8 mouse cellular contexts compared by ENCODE assay signal in genomic region chr11:69715929-69716328, GRCm38 (mm10). TPM values are rescaled to one million over a fixed set of nuclear protein-coding genes. Genes with fewer than 3 reads are reported as not detected.
DNase-seq lines count a peak whose midpoint lies in the region; ATAC-seq lines count a peak whose summit lies in the region.

No protein-coding gene starts in this region.

- H3K9me3 ChIP-seq in heart, embryonic 11.5 days (replicated peaks; ENCODE audit: control insufficient read depth, low read length) = no peaks in the 10 kb centered on the region
- H3K9me3 ChIP-seq in heart, embryonic 14.5 days (ENCODE audit: control insufficient read depth, low read length) = no peaks in the 10 kb centered on the region
- no peaks in the 10 kb centered on the region for H3K9me3 ChIP-seq in liver, embryonic 16.5 days (replicated peaks; ENCODE audit: control insufficient read depth, low read length)

- no peaks in the 10 kb centered on the region for H3K27me3 ChIP-seq in heart, embryonic 11.5 days (ENCODE audit: control insufficient read depth, insufficient read depth, low read length)
- no peaks in the 10 kb centered on the region for H3K27me3 ChIP-seq in heart, embryonic 14.5 days (ENCODE audit: control insufficient read depth, insufficient read depth, low read length)
- no peaks in the 10 kb centered on the region for H3K27me3 ChIP-seq in liver, embryonic 16.5 days (ENCODE audit: control insufficient read depth, insufficient read depth, low read depth, low read length)

- peak overlapping the region; percentile 14; the same call in 1 of the 2 replicates for H3K4me2 ChIP-seq in heart, embryonic 11.5 days
- peak overlapping the region; percentile 2; the same call in 1 of the 2 replicates for H3K4me2 ChIP-seq in heart, embryonic 14.5 days (ENCODE audit: low read length)
- no peak overlapping the region for H3K4me2 ChIP-seq in liver, embryonic 16.5 days (ENCODE audit: low read depth, low read length)

- H3K4me1 ChIP-seq in heart, embryonic 11.5 days (ENCODE audit: control insufficient read depth, insufficient read depth, low read length) = peaks cover 12% of the 10 kb centered on the region
- peaks cover 2 to 12% of the 10 kb centered on the region in 2 experiments; a peak in 3 of 4 replicates for H3K4me1 ChIP-seq in heart, embryonic 14.5 days (ENCODE audit: control insufficient read depth in 2 of 2, insufficient read depth in 2 of 2, low read length in 2 of 2)
- peaks cover 27% of the 10 kb centered on the region for H3K4me1 ChIP-seq in liver, embryonic 16.5 days (ENCODE audit: control insufficient read depth, low read depth, low read length)

- peak overlapping the region; percentile 10; the same call in 1 of the 2 replicates for H3K27ac ChIP-seq in heart, embryonic 11.5 days (ENCODE audit: low read depth, low read length)
- H3K27ac ChIP-seq in heart, embryonic 14.5 days (replicated peaks in 1 of 2; ENCODE audit: control insufficient read depth in 1 of 2, insufficient read depth in 1 of 2, low read depth in 2 of 2, low read length in 2 of 2) = peak overlapping the region in 1 of 2 experiments; percentile 11; a peak in 1 of 4 replicates
- H3K27ac ChIP-seq in liver, embryonic 16.5 days (ENCODE audit: low read length) = no peak overlapping the region; the same call in 1 of the 2 replicates

- WGBS in heart, embryonic 11.5 days (ENCODE audit: insufficient replicate concordance) = 18% methylated on average over 5 of the region's 5 CpGs
- 17% methylated on average over 5 of the region's 5 CpGs for WGBS in heart, embryonic 14.5 days
- 27% methylated on average over 5 of the region's 5 CpGs for WGBS in liver, embryonic 16.5 days (ENCODE audit: insufficient replicate concordance)

- H3K9ac ChIP-seq in heart, embryonic 11.5 days (ENCODE audit: low read depth, low read length) = no peak overlapping the region
- H3K9ac ChIP-seq in heart, embryonic 14.5 days (ENCODE audit: low read length) = no peak overlapping the region
- H3K9ac ChIP-seq in liver, embryonic 16.5 days (ENCODE audit: low read depth, low read length) = no peak overlapping the region

- no peak for ATAC-seq in heart, embryonic 11.5 days (replicated peaks; ENCODE audit: insufficient number of reproducible peaks, low FRiP score, low TSS enrichment)
- ATAC-seq in heart, embryonic 14.5 days (ENCODE audit: insufficient number of reproducible peaks, insufficient read depth, low FRiP score, low read depth) = no peak
- ATAC-seq in liver, embryonic 16.5 days (ENCODE audit: low read depth) = peak; percentile 53

- intact Hi-C loops in heart, postnatal 25 days (cut with DNase I) = loop anchor here (2.0 kb wide), 1 partner anchor 33 kb away; the partner anchor contains the start of gene Senp3

- DNase-seq in heart, postnatal 25 days (ENCODE audit: low spot score) = no peak
- peak; percentile 90 for DNase-seq in NIH3T3 (ENCODE audit: low read depth)
- DNase-seq in cerebellum, postnatal 4 days (ENCODE audit: low spot score in 2 of 2) = no peak
- DNase-seq in spleen, postnatal 4 days (ENCODE audit: low spot score in 2 of 2) = no peak
- no peak for DNase-seq in frontal cortex, postnatal 14 days (ENCODE audit: low spot score in 2 of 2)

- no peak overlapping the region for H3K4me3 ChIP-seq in heart, embryonic 11.5 days (ENCODE audit: low read depth, low read length)
- H3K4me3 ChIP-seq in heart, embryonic 14.5 days (ENCODE audit: control insufficient read depth in 1 of 2, insufficient read depth in 1 of 2, low read depth in 1 of 2, low read length in 2 of 2) = no peak overlapping the region
- H3K4me3 ChIP-seq in liver, embryonic 16.5 days (ENCODE audit: low read depth, low read length) = no peak overlapping the region

- no peaks in the 10 kb centered on the region for H3K36me3 ChIP-seq in heart, embryonic 11.5 days (ENCODE audit: control insufficient read depth, insufficient read depth, low read length)
- no peaks in the 10 kb centered on the region for H3K36me3 ChIP-seq in heart, embryonic 14.5 days (ENCODE audit: control insufficient read depth, insufficient read depth, low read length)
- no peaks in the 10 kb centered on the region for H3K36me3 ChIP-seq in liver, embryonic 16.5 days (ENCODE audit: control insufficient read depth, insufficient read depth)

RNA-seq across cellular contexts. Expression of gene Tnfsfm13, which starts 20.0 kb away (rescaled TPM):
- 3.0 and 4.2 TPM in 2 replicates for polyA plus RNA-seq in heart, embryonic 11.5 days (2014; fragmentation: Nextera tagmentation; extraction: Ambion mirVana)
- 1 to 10 TPM; 3.2 to 4.5 TPM for total RNA-seq in heart, postnatal 25 days (2021)
- 2.5 and 6.8 TPM in 2 replicates for polyA plus RNA-seq in heart, embryonic 14.5 days (2014; fragmentation: Nextera tagmentation; extraction: Ambion mirVana)
- 0.95 and 1.1 TPM in 2 replicates for polyA plus RNA-seq in liver, embryonic 16.5 days (2015; fragmentation: Nextera tagmentation; extraction: Ambion mirVana)

RNA-seq across cellular contexts. Expression of gene Tnfsf12, which starts 20.3 kb away (rescaled TPM):
- polyA plus RNA-seq in heart, embryonic 11.5 days (2014; fragmentation: Nextera tagmentation; extraction: Ambion mirVana) = 4.4 TPM in 2 replicates
- 10 to 100 TPM; 14.5 to 16.4 TPM for total RNA-seq in heart, postnatal 25 days (2021)
- polyA plus RNA-seq in heart, embryonic 14.5 days (2014; fragmentation: Nextera tagmentation; extraction: Ambion mirVana) = 7.7 and 10.3 TPM in 2 replicates
- 2.5 and 2.8 TPM in 2 replicates for polyA plus RNA-seq in liver, embryonic 16.5 days (2015; fragmentation: Nextera tagmentation; extraction: Ambion mirVana)

RNA-seq across cellular contexts. Expression of gene Tnfsf13, which starts 30.3 kb away (rescaled TPM):
- 0.24 TPM in 1 of 2 replicates, not detected in the other for polyA plus RNA-seq in heart, embryonic 11.5 days (2014; fragmentation: Nextera tagmentation; extraction: Ambion mirVana)
- 1 to 10 TPM; 1.6 to 2.1 TPM for total RNA-seq in heart, postnatal 25 days (2021)
- polyA plus RNA-seq in heart, embryonic 14.5 days (2014; fragmentation: Nextera tagmentation; extraction: Ambion mirVana) = 0.24 and 0.63 TPM in 2 replicates
- 0.17 and 0.40 TPM in 2 replicates for polyA plus RNA-seq in liver, embryonic 16.5 days (2015; fragmentation: Nextera tagmentation; extraction: Ambion mirVana)

RNA-seq across cellular contexts. Expression of gene Senp3, which starts 34.0 kb away (rescaled TPM):
- 70.2 and 81.4 TPM in 2 replicates for polyA plus RNA-seq in heart, embryonic 11.5 days (2014; fragmentation: Nextera tagmentation; extraction: Ambion mirVana)
- total RNA-seq in heart, postnatal 25 days (2021) = 10 to 100 TPM; 31.7 to 33.5 TPM
- 43.2 and 59.4 TPM in 2 replicates for polyA plus RNA-seq in heart, embryonic 14.5 days (2014; fragmentation: Nextera tagmentation; extraction: Ambion mirVana)
- 22.7 and 24.9 TPM in 2 replicates for polyA plus RNA-seq in liver, embryonic 16.5 days (2015; fragmentation: Nextera tagmentation; extraction: Ambion mirVana)

RNA-seq across cellular contexts. Expression of gene Polr2a, which starts 42.5 kb away (rescaled TPM):
- polyA plus RNA-seq in heart, embryonic 11.5 days (2014; fragmentation: Nextera tagmentation; extraction: Ambion mirVana) = 29.0 and 36.7 TPM in 2 replicates
- 10 to 100 TPM; 28.6 to 30.4 TPM for total RNA-seq in heart, postnatal 25 days (2021)
- polyA plus RNA-seq in heart, embryonic 14.5 days (2014; fragmentation: Nextera tagmentation; extraction: Ambion mirVana) = 19.9 and 20.1 TPM in 2 replicates
- 11.1 and 11.9 TPM in 2 replicates for polyA plus RNA-seq in liver, embryonic 16.5 days (2015; fragmentation: Nextera tagmentation; extraction: Ambion mirVana)
